Mouse (Mus musculus) cerebellum, adult 2 months (tissue): Measurements from ENCODE around the gene Cyb561d2.

Source experiments
- CTCF ChIP-seq: fragments of 200-500 bp; IDR thresholded peaks from 2 replicates; pipeline ENCODE4 v1.5.1; 2011; ENCODE audit warnings: low read depth, mild to moderate bottlenecking, control low read depth, low read length, moderate library complexity, borderline replicate concordance; ENCODE audit not compliant: insufficient read depth
- POLR2A ChIP-seq: fragments of 200-500 bp; IDR thresholded peaks from 2 replicates; pipeline ENCODE4 v1.6.1; 2011; ENCODE audit warnings: low read length, control low read depth, borderline replicate concordance; ENCODE audit not compliant: insufficient read depth

DNA sequence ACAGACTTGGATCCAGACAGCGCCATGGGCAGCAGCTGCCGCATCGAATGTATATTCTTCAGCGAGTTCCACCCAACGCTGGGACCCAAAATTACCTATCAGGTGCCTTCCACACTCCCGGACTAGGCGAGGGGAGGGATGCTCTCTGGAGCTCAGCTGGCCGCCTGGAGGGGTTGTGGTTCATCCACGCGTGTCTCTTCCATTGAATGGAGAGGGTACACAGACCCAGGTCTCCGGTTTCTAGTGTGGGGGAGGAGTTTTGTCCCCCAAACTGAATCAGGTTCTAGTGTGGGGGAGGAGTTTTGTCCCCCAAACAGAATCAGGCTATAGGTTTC lies 326 bp upstream of the Cyb561d2 start:
- TF ChIP-seq CTCF, result no peak
- TF ChIP-seq POLR2A, result no peak
